Mouse (Mus musculus) hindbrain, embryonic 11.5 days (tissue): ENCODE results near the gene Ascl1. TPM values are rescaled to one million over a fixed set of nuclear protein-coding genes. Genes with fewer than 3 reads are reported as not detected.
A peak's percentile ranks its signal among the peaks of the same experiment; 100 is the strongest.

Experiments used
- ATAC-seq: fragments of 200-750 bp; cut with Nextera tagmentation; 2 replicates; pipeline ENCODE4 v1.8.0; 2017; ENCODE audit warnings: mild to moderate bottlenecking, moderate TSS enrichment, moderate library complexity; ENCODE audit not compliant: low FRiP score
- DNase-seq: peaks from one replicate; pipeline ENCODE4 v3.0.0-alpha.2; 2015; ENCODE audit warnings: low spot score
- H3K27ac ChIP-seq: fragments of 300-500 bp; sonication (generic); 2 replicates; pipeline ENCODE4 v1.5.1; 2014; ENCODE audit warnings: mild to moderate bottlenecking, low read depth, low read length
- H3K27me3 ChIP-seq: fragments of 300-500 bp; sonication (generic); 2 replicates; pipeline ENCODE4 v1.6.1; 2014; ENCODE audit warnings: mild to moderate bottlenecking, low read length, moderate library complexity, mixed read lengths; ENCODE audit not compliant: control insufficient read depth, insufficient read depth
- H3K36me3 ChIP-seq: fragments of 300-500 bp; sonication (generic); 2 replicates; pipeline ENCODE4 v1.6.1; 2014; ENCODE audit warnings: mild to moderate bottlenecking, low read length, moderate library complexity, mixed read lengths; ENCODE audit not compliant: control insufficient read depth, insufficient read depth
- H3K4me1 ChIP-seq: fragments of 300-500 bp; sonication (generic); replicated peaks from 2 replicates; pipeline ENCODE4 v1.6.1; 2014; ENCODE audit warnings: low read length, mixed read lengths; ENCODE audit not compliant: control insufficient read depth, insufficient read depth
- H3K4me2 ChIP-seq: fragments of 300-500 bp; sonication (generic); replicated peaks from 2 replicates; pipeline ENCODE4 v1.6.1; 2014; ENCODE audit warnings: mild to moderate bottlenecking, low read depth, low read length
- H3K4me3 ChIP-seq: fragments of 300-500 bp; sonication (generic); 2 replicates; pipeline ENCODE4 v1.5.1; 2014; ENCODE audit warnings: low read depth, low read length
- H3K9ac ChIP-seq: fragments of 300-500 bp; sonication (generic); 2 replicates; pipeline ENCODE4 v1.6.1; 2014; ENCODE audit warnings: low read depth, low read length
- H3K9me3 ChIP-seq: fragments of 300-500 bp; sonication (generic); 2 replicates; pipeline ENCODE4 v1.6.1; 2016; ENCODE audit warnings: low read length; ENCODE audit not compliant: control insufficient read depth
- WGBS: fragments of 180-500 bp; shearing (Covaris S2); extraction: QIAGEN DNeasy Blood & Tissue Kit; methylation state at CpG from one replicate; pipeline ENCODE4 v1.1.7; 2014; 5-methylcytosine and 5-hydroxymethylcytosine counted together
- polyA plus RNA-seq: library from polyadenylated mRNA; unstranded; fragments of >200 nt; fragmentation: Nextera tagmentation; extraction: Ambion mirVana; gene quantifications from 2 replicates; pipeline ENCODE4 v1.2.1, GENCODE M21; 2014

The Ascl1 gene
- polyA plus RNA-seq, 1 experiment from 2014 or later, result 42.4 TPM

GRCm38 (mm10) chr10:87490328-87490727 is 3.1 kb downstream of the Ascl1 start:
- peak overlapping the region; percentile 27; the same call in 1 of the 2 replicates for H3K27ac ChIP-seq
- DNase-seq, result no peak
- no peaks in the 10 kb centered on the region for H3K36me3 ChIP-seq
- no peak for ATAC-seq
- peaks cover 12% of the 10 kb centered on the region for H3K4me1 ChIP-seq
- H3K9me3 ChIP-seq, result no peaks in the 10 kb centered on the region
- peak overlapping the region; percentile 34 for H3K4me2 ChIP-seq
- WGBS, result 8% methylated on average over 2 of the region's 2 CpGs
- H3K4me3 ChIP-seq, result no peak overlapping the region; the same call in 1 of the 2 replicates
- H3K27me3 ChIP-seq, result peaks cover 13% of the 10 kb centered on the region
- H3K9ac ChIP-seq, result no peak overlapping the region

GRCm38 (mm10) chr10:87489246-87490009 is 4.0 kb downstream of the Ascl1 start:
- ATAC-seq (peak; percentile 36), DNase-seq (peak; percentile 79)
- H3K27me3 ChIP-seq, result peaks cover 11% of the 10 kb centered on the region
- no peaks in the 10 kb centered on the region for H3K36me3 ChIP-seq
- peak overlapping the region; percentile 12; the same call in 1 of the 2 replicates for H3K9ac ChIP-seq
- peak overlapping the region; percentile 41 for H3K4me2 ChIP-seq
- no peaks in the 10 kb centered on the region for H3K9me3 ChIP-seq
- H3K4me3 ChIP-seq, result peak overlapping the region; percentile 15; the same call in 1 of the 2 replicates
- 2% methylated on average over 18 of the region's 18 CpGs for WGBS
- peaks cover 11% of the 10 kb centered on the region for H3K4me1 ChIP-seq
- peak overlapping the region; percentile 84 for H3K27ac ChIP-seq

DNA sequence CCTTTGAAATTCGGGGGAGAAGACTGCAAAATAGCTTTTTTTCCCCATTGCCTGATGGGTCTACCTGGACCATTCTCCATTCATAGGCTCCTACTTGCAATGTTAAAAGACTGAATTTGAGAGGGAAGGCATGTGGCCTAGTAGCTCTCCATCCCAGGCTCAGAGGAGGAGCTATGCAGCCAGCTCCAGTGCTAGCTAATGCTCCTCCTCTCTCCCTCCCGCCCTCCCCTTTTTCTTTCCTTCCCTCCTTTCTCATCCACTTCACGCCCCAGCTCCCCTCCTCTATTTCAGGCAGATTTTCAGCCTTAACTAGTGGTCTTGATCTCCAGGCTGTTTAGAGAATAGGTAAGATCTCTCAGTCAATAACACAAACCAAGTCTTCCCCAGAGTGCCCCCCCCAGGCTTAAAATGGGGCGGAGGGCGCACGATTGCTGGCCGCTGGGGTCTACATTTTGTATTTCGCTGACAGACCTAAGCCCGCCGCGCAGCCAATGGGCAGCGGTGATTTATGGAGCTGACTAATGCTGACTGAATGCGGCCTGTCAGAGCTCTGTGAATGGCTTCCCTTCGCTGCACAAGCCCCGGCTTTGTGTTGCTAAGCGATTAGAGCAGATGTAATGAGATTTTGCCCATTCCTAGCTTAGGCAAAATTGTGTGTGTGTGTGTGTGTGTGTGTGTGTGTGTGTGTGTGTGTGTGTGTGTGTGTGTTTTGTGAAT is 4.9 kb downstream of the Ascl1 start:
- DNase-seq (peak; percentile 85), ATAC-seq (peak; percentile 78)
- no peaks in the 10 kb centered on the region for H3K9me3 ChIP-seq
- peaks cover 7% of the 10 kb centered on the region; the same call in 1 of the 2 replicates for H3K4me1 ChIP-seq
- peak overlapping the region; percentile 41 for H3K4me2 ChIP-seq
- under 1% methylated on average over 16 of the region's 16 CpGs for WGBS
- no peaks in the 10 kb centered on the region for H3K36me3 ChIP-seq
- H3K27me3 ChIP-seq, result peaks cover 11% of the 10 kb centered on the region
- peak overlapping the region; percentile 84 for H3K27ac ChIP-seq
- no peak overlapping the region for H3K9ac ChIP-seq
- no peak overlapping the region for H3K4me3 ChIP-seq

DNA sequence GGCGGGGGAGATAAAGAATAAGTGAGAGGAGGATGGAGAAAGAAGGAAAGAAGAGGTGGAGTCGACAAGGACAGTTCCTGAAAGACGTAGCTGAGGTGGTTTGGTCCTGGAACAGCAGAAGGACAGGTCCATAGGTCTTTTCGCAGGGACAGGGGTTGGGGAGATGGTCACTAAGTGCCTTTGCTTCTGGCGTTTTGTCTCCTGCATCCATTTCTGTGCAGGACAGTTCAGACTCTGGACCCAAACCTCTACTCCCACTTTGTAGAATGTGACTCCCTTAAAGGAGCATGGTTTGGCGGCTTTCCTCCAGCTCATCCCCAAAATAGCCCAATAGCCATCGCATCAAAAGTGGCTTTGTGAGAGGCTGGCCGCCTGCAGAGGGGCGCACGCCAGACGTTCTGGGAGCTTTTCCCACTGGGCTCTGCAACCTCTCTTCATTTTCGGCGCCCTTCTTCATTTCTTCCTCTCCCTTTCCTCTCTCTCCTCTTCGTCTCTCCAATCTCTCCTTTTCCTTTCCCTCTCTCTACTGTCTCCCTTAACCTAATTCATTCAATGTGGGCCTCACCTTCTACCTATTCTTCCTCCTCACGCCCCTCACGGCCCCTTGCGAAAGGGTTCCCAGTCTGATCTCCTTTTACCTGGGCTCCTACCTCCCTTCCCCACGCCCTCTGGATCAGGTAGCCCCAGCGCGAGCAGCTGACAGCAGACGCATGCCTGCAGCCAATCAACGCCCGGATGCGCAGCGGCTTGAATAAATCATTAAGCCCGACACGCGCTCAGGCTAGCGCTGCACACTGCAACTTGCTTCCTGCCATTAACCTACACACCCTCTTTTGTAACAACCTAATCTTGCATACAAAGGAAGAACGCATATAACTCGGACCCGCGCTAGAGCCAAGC is 7.5 kb downstream of the Ascl1 start:
- Histone ChIP-seq H3K27ac (no peak overlapping the region), H3K36me3 (no peaks in the 10 kb centered on the region), H3K9me3 (no peaks in the 10 kb centered on the region), H3K4me2 (peak overlapping the region; percentile 60), H3K27me3 (peaks cover 11% of the 10 kb centered on the region; the same call in 1 of the 2 replicates), H3K4me1 (peaks cover 7% of the 10 kb centered on the region; the same call in 1 of the 2 replicates), H3K9ac (peak overlapping the region; percentile 59), H3K4me3 (peak overlapping the region; percentile 31)
- ATAC-seq (peak; percentile 28; the same call in 1 of the 2 replicates), DNase-seq (peak; percentile 75)
- 1% methylated on average over 33 of the region's 33 CpGs for WGBS

GRCm38 (mm10) chr10:87484831-87485720 is 8.4 kb downstream of the Ascl1 start:
- H3K9me3 ChIP-seq, result no peaks in the 10 kb centered on the region
- no peak overlapping the region for H3K27ac ChIP-seq
- ATAC-seq (peak; percentile 30), DNase-seq (peak; percentile 52)
- WGBS, result 1% methylated on average over 17 of the region's 17 CpGs
- peaks cover 8% of the 10 kb centered on the region; the same call in 1 of the 2 replicates for H3K27me3 ChIP-seq
- H3K4me1 ChIP-seq, result peaks cover 5% of the 10 kb centered on the region; the same call in 1 of the 2 replicates
- H3K4me2 ChIP-seq, result peak overlapping the region; percentile 60
- no peaks in the 10 kb centered on the region for H3K36me3 ChIP-seq
- peak overlapping the region; percentile 31; the same call in 1 of the 2 replicates for H3K4me3 ChIP-seq
- H3K9ac ChIP-seq, result no peak overlapping the region

- Histone ChIP-seq H3K27me3 (peaks cover 4% of the 10 kb centered on the region; the same call in 1 of the 2 replicates), H3K4me2 (no peak overlapping the region), H3K4me3 (no peak overlapping the region), H3K27ac (no peak overlapping the region), H3K9me3 (no peaks in the 10 kb centered on the region), H3K36me3 (no peaks in the 10 kb centered on the region), H3K4me1 (no peaks in the 10 kb centered on the region; the same call in 1 of the 2 replicates), H3K9ac (no peak overlapping the region)
- ATAC-seq (0 out of 2 replicates have a peak, but pooled peaks have one; percentile 17), DNase-seq (no peak)
- WGBS, result 48% methylated on average over 5 of the region's 5 CpGs
Observed at GRCm38 (mm10) chr10:87477895-87478294, 15.6 kb downstream of the Ascl1 start.

DNA sequence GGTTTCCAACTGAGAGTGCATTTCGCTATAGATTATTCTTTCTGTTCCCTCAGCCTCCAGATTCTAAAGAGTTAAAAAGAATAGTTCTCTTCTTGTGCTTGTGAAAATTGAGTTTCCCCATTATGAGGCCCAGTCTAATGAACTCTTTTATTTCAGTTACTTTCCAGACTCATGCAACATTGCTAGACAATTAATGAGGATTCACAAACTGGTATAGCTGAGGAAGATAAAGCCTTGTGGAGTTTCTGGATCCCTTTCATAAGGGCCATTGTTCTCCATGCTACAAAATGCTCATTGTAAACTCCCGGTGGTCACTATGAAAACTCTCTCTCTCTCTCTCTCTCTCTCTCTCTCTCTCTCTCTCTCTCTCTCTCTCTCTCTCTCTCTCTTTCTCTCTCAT is 18.5 kb downstream of the Ascl1 start:
- ATAC-seq (no peak), DNase-seq (no peak)
- no peak overlapping the region for H3K4me2 ChIP-seq
- no peaks in the 10 kb centered on the region; the same call in 1 of the 2 replicates for H3K4me1 ChIP-seq
- no peak overlapping the region for H3K27ac ChIP-seq
- no peaks in the 10 kb centered on the region for H3K27me3 ChIP-seq
- no peaks in the 10 kb centered on the region for H3K36me3 ChIP-seq
- no peak overlapping the region for H3K9ac ChIP-seq
- no peak overlapping the region for H3K4me3 ChIP-seq
- WGBS, result 45% methylated on average over 2 of the region's 2 CpGs
- no peaks in the 10 kb centered on the region for H3K9me3 ChIP-seq
